ENCODE assay signal across 8 mouse cellular contexts in genomic region chr9:110118249-110118648, GRCm38 (mm10). TPM values are rescaled to one million over a fixed set of nuclear protein-coding genes. Genes with fewer than 3 reads are reported as not detected.
A peak's percentile ranks its signal among the peaks of the same experiment; 100 is the strongest.
DNase-seq lines count a peak whose midpoint lies in the region; ATAC-seq and TF ChIP-seq lines count a peak whose summit lies in the region.

No protein-coding gene starts in this region.

- ATAC-seq in forebrain, embryonic 12.5 days (ENCODE audit: low FRiP score): no peak
- no peak for ATAC-seq in stomach, embryonic 16.5 days (ENCODE audit: insufficient read depth, low FRiP score)

- peaks cover 4% of the 10 kb centered on the region; the same call in 1 of the 2 replicates for H3K4me1 ChIP-seq in spleen, adult 2 months (ENCODE audit: control insufficient read depth, insufficient read depth, insufficient read length)
- H3K4me1 ChIP-seq in forebrain, embryonic 12.5 days: peaks cover 22% of the 10 kb centered on the region
- H3K4me1 ChIP-seq in liver, adult 2 months (ENCODE audit: control insufficient read depth, insufficient read depth, low read length): peaks cover 4% of the 10 kb centered on the region
- H3K4me1 ChIP-seq in stomach, embryonic 16.5 days (ENCODE audit: control insufficient read depth, insufficient read depth, low read length): peaks cover 6% of the 10 kb centered on the region

- H3K4me3 ChIP-seq in spleen, adult 2 months (ENCODE audit: extremely low read depth, insufficient read depth, insufficient read length): peak overlapping the region; percentile 97
- peak overlapping the region; percentile 85 for H3K4me3 ChIP-seq in forebrain, embryonic 12.5 days (replicated peaks)
- peak overlapping the region; percentile 92; the same call in 1 of the 2 replicates for H3K4me3 ChIP-seq in liver, adult 2 months (ENCODE audit: insufficient read depth, low read depth, low read length)
- peak overlapping the region; percentile 72 for H3K4me3 ChIP-seq in stomach, embryonic 16.5 days (replicated peaks; ENCODE audit: low read length)

- no peaks in the 10 kb centered on the region for H3K9me3 ChIP-seq in forebrain, embryonic 12.5 days
- H3K9me3 ChIP-seq in stomach, embryonic 16.5 days (replicated peaks; ENCODE audit: control insufficient read depth, low read length): no peaks in the 10 kb centered on the region

- H3K79me2 ChIP-seq in liver, adult 2 months (ENCODE audit: control insufficient read depth, insufficient read depth, low read length): no peaks in the 10 kb centered on the region

- no peak for TF ChIP-seq CTCF in spleen, adult 2 months (IDR thresholded peaks at IDR 0.05; ENCODE audit: extremely low read depth, insufficient read depth, insufficient read length, insufficient replicate concordance)
- no peak for TF ChIP-seq CTCF in liver, adult 2 months (IDR thresholded peaks at IDR 0.05; ENCODE audit: low read depth, low read length)

- WGBS in spleen, adult 2 months: 32% methylated on average over 1 of the region's 1 CpGs
- WGBS in forebrain, embryonic 12.5 days: 50% methylated on average over 1 of the region's 1 CpGs
- 81% methylated on average over 1 of the region's 1 CpGs for WGBS in liver, adult 2 months
- 60% methylated on average over 1 of the region's 1 CpGs for WGBS in stomach, embryonic 16.5 days

- no peaks in the 10 kb centered on the region for H3K27me3 ChIP-seq in spleen, adult 2 months (ENCODE audit: control insufficient read depth, insufficient read depth, low read length)
- no peaks in the 10 kb centered on the region for H3K27me3 ChIP-seq in forebrain, embryonic 12.5 days
- H3K27me3 ChIP-seq in liver, adult 2 months (ENCODE audit: control insufficient read depth, insufficient read depth, low read length): no peaks in the 10 kb centered on the region
- no peaks in the 10 kb centered on the region for H3K27me3 ChIP-seq in stomach, embryonic 16.5 days (ENCODE audit: control insufficient read depth, insufficient read depth, low read length)

- no peak overlapping the region for H3K27ac ChIP-seq in spleen, adult 2 months (ENCODE audit: insufficient read depth, low read length)
- H3K27ac ChIP-seq in forebrain, embryonic 12.5 days: peak overlapping the region; percentile 98; the same call in 1 of the 2 replicates
- no peak overlapping the region for H3K27ac ChIP-seq in liver, adult 2 months (replicated peaks; ENCODE audit: insufficient read depth, low read depth, low read length)
- no peak overlapping the region for H3K27ac ChIP-seq in stomach, embryonic 16.5 days (ENCODE audit: low read length)

- H3K4me2 ChIP-seq in forebrain, embryonic 12.5 days: peak overlapping the region; percentile 79
- peak overlapping the region; percentile 76 for H3K4me2 ChIP-seq in stomach, embryonic 16.5 days (ENCODE audit: low read depth, low read length)

- H3K9ac ChIP-seq in forebrain, embryonic 12.5 days: peak overlapping the region; percentile 91
- 0 out of 2 replicates have a peak overlapping the region, but pooled peaks have one; percentile 99 for H3K9ac ChIP-seq in liver, adult 2 months (ENCODE audit: low read depth, low read length)
- peak overlapping the region; percentile 84 for H3K9ac ChIP-seq in stomach, embryonic 16.5 days (ENCODE audit: low read length)

- no peak for DNase-seq in spleen, adult 2 months (ENCODE audit: low read depth in 1 of 2, low spot score in 2 of 2)
- DNase-seq in spleen, adult 12 weeks (ENCODE audit: low spot score): no peak
- DNase-seq in liver, adult 2 months (ENCODE audit: extremely low read depth, low read depth, low spot score): no peak
- no peak for DNase-seq in layer of hippocampus, adult 9-10 months (ENCODE audit: low spot score)
- no peak for DNase-seq in cerebellum, adult 18-20 months
- no peak for DNase-seq in spleen, adult 18-20 months

- H3K36me3 ChIP-seq in spleen, adult 2 months (ENCODE audit: control insufficient read depth, insufficient read depth, low read length): peaks cover 3% of the 10 kb centered on the region
- H3K36me3 ChIP-seq in forebrain, embryonic 12.5 days (replicated peaks): peaks cover 8% of the 10 kb centered on the region
- 0 out of 2 replicates have a peak, but pooled peaks cover 1% of the 10 kb centered on the region for H3K36me3 ChIP-seq in liver, adult 2 months (ENCODE audit: control insufficient read depth, insufficient read depth, low read length)
- no peaks in the 10 kb centered on the region for H3K36me3 ChIP-seq in stomach, embryonic 16.5 days (ENCODE audit: control insufficient read depth, insufficient read depth, low read length)

- TF ChIP-seq POLR2A in spleen, adult 2 months (IDR thresholded peaks at IDR 0.05; ENCODE audit: low read depth, low read length): no peak
- no peak for TF ChIP-seq POLR2A in liver, adult 2 months (IDR thresholded peaks at IDR 0.05; ENCODE audit: extremely low read depth, insufficient read depth, low read length)

RNA-seq across cellular contexts. Expression of gene Dhx30, which starts 0.6 kb away (rescaled TPM):
- polyA plus RNA-seq in spleen, adult 2 months (2012; rRNA removed): 66.2 and 68.2 TPM in 2 replicates
- polyA plus RNA-seq in forebrain, embryonic 12.5 days (2016; fragmentation: Nextera tagmentation; extraction: Ambion mirVana): 226 and 231 TPM in 2 replicates
- 20.6 and 24.8 TPM in 2 replicates for total RNA-seq in liver, adult 2 months (2014; rRNA removed)
- polyA plus RNA-seq in liver, adult 2 months (2012; rRNA removed): 35.0 and 48.5 TPM in 2 replicates
- 102 and 104 TPM in 2 replicates for polyA plus RNA-seq in stomach, embryonic 16.5 days (2015; fragmentation: Nextera tagmentation; extraction: Ambion mirVana)

RNA-seq across cellular contexts. Expression of gene Smarcc1, which starts 0.7 kb away (rescaled TPM):
- polyA plus RNA-seq in spleen, adult 2 months (2012; rRNA removed): 10.6 and 15.2 TPM in 2 replicates
- polyA plus RNA-seq in forebrain, embryonic 12.5 days (2016; fragmentation: Nextera tagmentation; extraction: Ambion mirVana): 235 and 237 TPM in 2 replicates
- 9.8 and 11.3 TPM in 2 replicates for total RNA-seq in liver, adult 2 months (2014; rRNA removed)
- 6.6 and 7.5 TPM in 2 replicates for polyA plus RNA-seq in liver, adult 2 months (2012; rRNA removed)
- polyA plus RNA-seq in stomach, embryonic 16.5 days (2015; fragmentation: Nextera tagmentation; extraction: Ambion mirVana): 59.2 and 61.8 TPM in 2 replicates
